Mouse (Mus musculus): ENCODE measurements around the gene Minpp1. TPM values are rescaled to one million over a fixed set of nuclear protein-coding genes. Genes with fewer than 3 reads are reported as not detected.

The Minpp1 gene
- polyA plus RNA-seq, 1 experiment from 2014 or later: 70.4 TPM

DNA sequence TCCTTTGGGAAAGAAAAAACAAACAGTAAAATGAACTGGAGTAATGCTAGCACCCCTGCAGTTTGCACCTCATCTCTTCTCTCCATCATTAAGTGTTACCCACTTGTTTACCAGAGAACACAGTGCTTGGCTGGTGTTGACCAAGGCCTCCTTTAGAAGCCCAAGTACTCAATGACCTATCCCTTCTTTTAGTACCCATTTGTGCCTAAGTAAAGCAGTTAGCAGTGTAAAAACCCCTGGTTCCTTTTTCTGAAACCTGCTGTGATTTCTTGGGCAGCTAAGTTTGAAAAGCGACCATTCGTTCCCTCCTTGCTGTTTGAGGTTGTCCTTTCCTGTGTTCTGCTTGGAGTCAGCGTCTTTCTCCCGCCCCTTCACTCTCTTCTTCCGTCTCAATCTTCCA lies 7.4 kb downstream of the Minpp1 start:
- Histone ChIP-seq H3K36me3 (peaks cover 37% of the 10 kb centered on the region), H3K4me3 (no peak overlapping the region)
- no peak for ATAC-seq (ENCODE audit: low FRiP score, low read depth)

DNA sequence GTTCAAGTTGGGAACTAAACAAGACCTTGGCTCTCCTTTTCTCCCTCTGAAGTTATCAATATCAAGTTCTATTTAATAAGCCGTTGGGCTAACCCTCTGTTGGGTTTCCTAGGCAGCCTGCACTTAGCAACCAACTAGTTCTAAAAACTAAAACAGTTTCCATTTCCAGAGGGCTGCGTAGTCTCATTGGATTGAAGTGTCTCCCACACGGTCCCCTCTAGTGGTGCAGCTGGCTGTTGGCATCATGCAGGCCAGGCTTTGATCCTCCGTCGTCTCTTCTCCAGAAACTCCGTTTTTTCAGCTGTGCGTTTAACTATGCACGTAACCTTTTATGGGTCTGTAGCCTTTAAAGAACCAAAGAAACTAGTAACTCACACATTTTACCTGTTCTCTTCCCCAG lies 7.9 kb downstream of the Minpp1 start:
- H3K9ac ChIP-seq (replicated peaks): no peak overlapping the region
- 87% methylated on average over 8 of the region's 8 CpGs for WGBS
- H3K4me1 ChIP-seq: peaks cover under 1% of the 10 kb centered on the region; the same call in 1 of the 2 replicates
- H3K27me3 ChIP-seq: no peaks in the 10 kb centered on the region
- no peaks in the 10 kb centered on the region for H3K9me3 ChIP-seq
- H3K4me2 ChIP-seq (replicated peaks): no peak overlapping the region
- no peak overlapping the region for H3K4me3 ChIP-seq
- peaks cover 42% of the 10 kb centered on the region for H3K36me3 ChIP-seq
- no peak for ATAC-seq (ENCODE audit: low FRiP score, low read depth)
- H3K27ac ChIP-seq (replicated peaks): no peak overlapping the region

More for the DNA sequence above, 7.4 kb downstream of the Minpp1 start:
- H3K27me3 ChIP-seq: no peaks in the 10 kb centered on the region
- peaks cover 4% of the 10 kb centered on the region; the same call in 1 of the 2 replicates for H3K4me1 ChIP-seq
- H3K9me3 ChIP-seq: no peaks in the 10 kb centered on the region
- H3K9ac ChIP-seq (replicated peaks): no peak overlapping the region
- H3K4me2 ChIP-seq (replicated peaks): no peak overlapping the region
- WGBS: 90% methylated on average over 5 of the region's 5 CpGs
- no peak overlapping the region for H3K27ac ChIP-seq (replicated peaks)

DNA sequence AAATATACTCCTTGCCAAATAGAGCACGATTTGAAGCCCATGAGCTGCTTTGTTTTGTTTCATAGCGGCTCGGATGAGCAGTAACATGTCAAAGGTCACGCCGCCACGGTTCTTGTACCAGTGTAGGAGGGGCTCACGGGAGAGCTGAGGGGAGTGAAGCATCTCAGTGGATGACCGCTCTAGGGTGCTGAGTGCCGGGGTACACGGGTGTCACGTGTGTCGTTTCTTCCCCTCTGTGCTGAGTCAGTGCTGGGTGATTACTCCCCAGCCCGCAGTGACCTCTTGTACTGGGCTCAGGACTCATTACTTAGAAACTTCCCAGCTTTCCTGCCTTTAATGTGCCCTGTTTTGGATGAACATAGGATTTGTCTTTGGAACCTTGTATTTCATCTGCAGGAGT lies 9.0 kb downstream of the Minpp1 start:
- H3K27me3 ChIP-seq: no peaks in the 10 kb centered on the region
- H3K36me3 ChIP-seq: peaks cover 49% of the 10 kb centered on the region
- no peak overlapping the region for H3K4me2 ChIP-seq (replicated peaks)
- no peaks in the 10 kb centered on the region for H3K4me1 ChIP-seq
- ATAC-seq (ENCODE audit: low FRiP score, low read depth): no peak
- H3K9ac ChIP-seq (replicated peaks): no peak overlapping the region
- no peaks in the 10 kb centered on the region for H3K9me3 ChIP-seq
- H3K27ac ChIP-seq (replicated peaks): no peak overlapping the region
- WGBS: 88% methylated on average over 13 of the region's 13 CpGs
- H3K4me3 ChIP-seq: no peak overlapping the region

DNA sequence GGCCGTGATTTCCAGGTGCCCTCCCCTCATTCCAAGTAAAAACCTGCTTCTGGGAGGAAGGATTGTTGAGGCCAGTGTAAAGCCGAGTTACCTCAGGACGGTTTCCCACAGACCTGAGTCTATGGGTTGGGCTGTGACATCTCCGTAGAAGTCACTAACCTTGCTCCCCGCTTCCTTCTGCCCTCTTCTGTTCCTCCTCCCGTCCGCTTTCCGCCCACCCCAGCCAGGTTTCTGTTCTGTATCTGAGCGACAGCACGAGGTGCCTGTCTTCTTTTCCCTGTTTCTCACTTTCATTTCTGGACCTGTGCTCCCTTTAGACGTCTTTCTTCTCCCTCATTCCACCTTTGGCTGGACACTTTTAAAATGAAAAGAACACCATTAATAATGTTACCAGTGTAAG lies 9.5 kb downstream of the Minpp1 start:
- H3K4me2 ChIP-seq (replicated peaks): no peak overlapping the region
- H3K4me3 ChIP-seq: no peak overlapping the region
- no peak overlapping the region for H3K9ac ChIP-seq (replicated peaks)
- no peak overlapping the region for H3K27ac ChIP-seq (replicated peaks)
- no peaks in the 10 kb centered on the region for H3K27me3 ChIP-seq
- H3K36me3 ChIP-seq: peaks cover 49% of the 10 kb centered on the region
- H3K4me1 ChIP-seq: no peaks in the 10 kb centered on the region
- no peak for ATAC-seq (ENCODE audit: low FRiP score, low read depth)
- 89% methylated on average over 11 of the region's 11 CpGs for WGBS
- H3K9me3 ChIP-seq: no peaks in the 10 kb centered on the region

GRCm38 (mm10) chr19:32497411-32497810 lies 11.8 kb downstream of the Minpp1 start:
- no peak for ATAC-seq (ENCODE audit: low FRiP score, low read depth)
- no peak overlapping the region for H3K4me3 ChIP-seq
- no peaks in the 10 kb centered on the region for H3K27me3 ChIP-seq
- no peak overlapping the region for H3K9ac ChIP-seq (replicated peaks)
- no peak overlapping the region for H3K4me2 ChIP-seq (replicated peaks)
- H3K9me3 ChIP-seq: no peaks in the 10 kb centered on the region
- H3K36me3 ChIP-seq: peaks cover 42% of the 10 kb centered on the region
- no peak overlapping the region for H3K27ac ChIP-seq (replicated peaks)
- WGBS: 94% methylated on average over 6 of the region's 6 CpGs
- H3K4me1 ChIP-seq: no peaks in the 10 kb centered on the region

DNA sequence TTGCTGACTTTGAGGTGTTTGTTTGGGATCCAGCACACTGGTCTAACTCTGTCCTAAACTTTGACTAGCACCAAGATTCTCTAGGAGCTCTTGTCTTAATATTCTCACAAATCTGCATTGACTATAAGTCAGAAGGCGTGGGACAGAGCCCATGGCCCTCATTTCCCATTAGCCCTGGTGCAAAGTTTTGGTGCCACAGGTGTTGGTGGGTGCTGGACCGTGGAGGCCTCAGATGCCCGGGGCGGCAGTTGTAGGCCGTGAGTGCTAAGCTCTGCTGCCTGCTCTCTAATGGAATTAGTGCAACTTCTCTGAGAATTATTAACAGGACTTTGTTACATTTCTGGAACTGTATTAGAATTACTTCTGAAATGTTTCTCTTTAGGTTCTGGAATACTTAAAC lies 12.4 kb downstream of the Minpp1 start:
- no peak for ATAC-seq (ENCODE audit: low FRiP score, low read depth)
- Histone ChIP-seq H3K27ac (replicated peaks) (no peak overlapping the region), H3K27me3 (no peaks in the 10 kb centered on the region), H3K36me3 (peaks cover 37% of the 10 kb centered on the region), H3K9me3 (no peaks in the 10 kb centered on the region), H3K9ac (replicated peaks) (no peak overlapping the region), H3K4me2 (replicated peaks) (no peak overlapping the region), H3K4me3 (no peak overlapping the region), H3K4me1 (no peaks in the 10 kb centered on the region)
- 96% methylated on average over 5 of the region's 5 CpGs for WGBS

GRCm38 (mm10) chr19:32501414-32501813 lies 15.8 kb downstream of the Minpp1 start:
- Histone ChIP-seq H3K9ac (replicated peaks) (no peak overlapping the region), H3K27ac (replicated peaks) (no peak overlapping the region), H3K36me3 (peaks cover 21% of the 10 kb centered on the region), H3K27me3 (no peaks in the 10 kb centered on the region), H3K4me2 (replicated peaks) (no peak overlapping the region), H3K4me1 (no peaks in the 10 kb centered on the region), H3K4me3 (no peak overlapping the region), H3K9me3 (no peaks in the 10 kb centered on the region)
- 83% methylated on average over 6 of the region's 6 CpGs for WGBS
- ATAC-seq (ENCODE audit: low FRiP score, low read depth): 0 out of 2 replicates have a peak, but pooled peaks have one; percentile 6

- H3K4me2 ChIP-seq (replicated peaks): no peak overlapping the region
- H3K27ac ChIP-seq (replicated peaks): no peak overlapping the region
- 86% methylated on average over 8 of the region's 8 CpGs for WGBS
- peaks cover 28% of the 10 kb centered on the region for H3K36me3 ChIP-seq
- no peaks in the 10 kb centered on the region for H3K9me3 ChIP-seq
- no peak overlapping the region for H3K9ac ChIP-seq (replicated peaks)
- ATAC-seq (ENCODE audit: low FRiP score, low read depth): no peak
- no peaks in the 10 kb centered on the region for H3K27me3 ChIP-seq
- no peaks in the 10 kb centered on the region for H3K4me1 ChIP-seq
- H3K4me3 ChIP-seq: no peak overlapping the region
These were observed 20.5 kb downstream of the Minpp1 start for GRCm38 (mm10) chr19:32506081-32506480.

GRCm38 (mm10) chr19:32506514-32506913 lies 20.9 kb downstream of the Minpp1 start:
- 97% methylated on average over 5 of the region's 5 CpGs for WGBS
- Histone ChIP-seq H3K4me3 (no peak overlapping the region), H3K4me1 (no peaks in the 10 kb centered on the region), H3K27me3 (no peaks in the 10 kb centered on the region), H3K27ac (replicated peaks) (no peak overlapping the region), H3K9ac (replicated peaks) (no peak overlapping the region), H3K36me3 (peaks cover 31% of the 10 kb centered on the region), H3K4me2 (replicated peaks) (no peak overlapping the region), H3K9me3 (no peaks in the 10 kb centered on the region)
- no peak for ATAC-seq (ENCODE audit: low FRiP score, low read depth)

DNA sequence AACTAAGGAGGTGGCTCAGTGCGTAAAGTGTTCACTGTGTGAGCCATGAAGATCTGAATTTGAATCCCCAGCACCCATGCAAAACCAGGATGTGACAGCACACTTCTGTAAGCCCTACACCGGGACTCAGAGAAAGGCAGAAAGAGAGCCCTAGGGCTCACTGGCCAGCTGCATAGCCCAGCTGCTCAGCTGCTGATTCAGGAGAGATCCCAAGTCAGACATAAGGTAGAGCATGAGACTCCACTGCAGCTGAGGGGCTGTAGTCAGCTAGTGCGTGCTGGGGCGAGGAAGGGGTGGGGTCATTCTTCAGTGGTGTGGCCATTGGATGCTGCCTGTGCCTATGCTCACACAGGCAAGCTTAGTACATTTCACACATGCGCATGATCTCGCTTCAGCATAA lies 21.5 kb downstream of the Minpp1 start:
- Histone ChIP-seq H3K9me3 (peaks cover 2% of the 10 kb centered on the region; the same call in 1 of the 2 replicates), H3K27me3 (no peaks in the 10 kb centered on the region), H3K9ac (replicated peaks) (no peak overlapping the region), H3K4me3 (no peak overlapping the region), H3K4me2 (replicated peaks) (no peak overlapping the region), H3K4me1 (no peaks in the 10 kb centered on the region), H3K27ac (replicated peaks) (no peak overlapping the region), H3K36me3 (peaks cover 35% of the 10 kb centered on the region)
- ATAC-seq (ENCODE audit: low FRiP score, low read depth): no peak
- 91% methylated on average over 6 of the region's 6 CpGs for WGBS

DNA sequence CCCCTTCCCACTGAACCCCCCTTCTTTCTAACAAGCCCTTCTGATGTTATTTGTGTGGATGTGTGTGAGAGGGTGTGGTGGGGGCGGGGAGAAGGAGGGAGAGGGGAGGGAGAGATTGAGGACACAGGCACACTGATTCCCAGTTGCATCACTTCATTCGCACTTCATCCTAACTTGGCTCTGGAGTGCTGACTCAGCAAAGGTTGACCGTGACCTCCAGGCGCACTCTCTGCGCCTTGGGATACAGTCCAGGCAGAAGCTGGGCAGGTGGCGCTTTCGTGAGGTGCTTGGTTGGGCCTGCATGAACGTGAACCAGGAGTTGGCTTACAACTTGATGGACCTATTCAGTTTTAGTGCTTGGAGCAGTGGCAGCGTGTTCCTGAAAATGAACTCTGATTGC lies 22.0 kb downstream of the Minpp1 start:
- H3K4me3 ChIP-seq: no peak overlapping the region
- no peaks in the 10 kb centered on the region for H3K27me3 ChIP-seq
- H3K36me3 ChIP-seq: peaks cover 36% of the 10 kb centered on the region
- H3K4me1 ChIP-seq: no peaks in the 10 kb centered on the region
- no peak for ATAC-seq (ENCODE audit: low FRiP score, low read depth)
- H3K4me2 ChIP-seq (replicated peaks): no peak overlapping the region
- no peak overlapping the region for H3K27ac ChIP-seq (replicated peaks)
- no peak overlapping the region for H3K9ac ChIP-seq (replicated peaks)
- 95% methylated on average over 8 of the region's 9 CpGs for WGBS
- H3K9me3 ChIP-seq: peaks cover 3% of the 10 kb centered on the region; the same call in 1 of the 2 replicates

DNA sequence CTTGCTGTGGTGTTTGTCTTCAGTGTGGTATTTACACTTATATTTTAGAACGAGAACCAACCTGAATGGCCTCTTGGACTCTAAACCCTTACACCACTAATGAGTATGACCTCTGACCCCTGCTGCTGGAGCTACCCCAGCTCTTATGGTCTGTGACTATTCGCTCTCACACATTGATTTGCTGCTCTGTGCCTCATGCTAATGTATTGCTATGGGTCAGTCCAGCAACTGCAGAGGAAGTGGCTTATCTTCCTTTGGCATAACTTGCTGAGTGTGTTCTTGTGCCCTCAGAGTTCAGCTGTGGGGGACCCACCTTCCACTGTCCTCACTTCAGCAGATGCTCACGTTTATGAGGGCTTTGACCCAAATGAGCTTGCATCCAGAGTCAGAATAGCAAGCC lies 24.7 kb downstream of the Minpp1 start:
- Histone ChIP-seq H3K9me3 (peaks cover 3% of the 10 kb centered on the region; the same call in 1 of the 2 replicates), H3K4me3 (no peak overlapping the region), H3K4me1 (no peaks in the 10 kb centered on the region), H3K9ac (replicated peaks) (no peak overlapping the region), H3K27me3 (no peaks in the 10 kb centered on the region), H3K4me2 (replicated peaks) (no peak overlapping the region), H3K36me3 (peaks cover 52% of the 10 kb centered on the region), H3K27ac (replicated peaks) (no peak overlapping the region)
- no peak for ATAC-seq (ENCODE audit: low FRiP score, low read depth)
- WGBS: 94% methylated on average over 3 of the region's 3 CpGs

- no peak overlapping the region for H3K9ac ChIP-seq (replicated peaks)
- WGBS: 94% methylated on average over 6 of the region's 6 CpGs
- peaks cover 58% of the 10 kb centered on the region for H3K36me3 ChIP-seq
These were observed 25.4 kb downstream of the Minpp1 start for GRCm38 (mm10) chr19:32510962-32511361.

More at GRCm38 (mm10) chr19:32510962-32511361, 25.4 kb downstream of the Minpp1 start:
- no peak for ATAC-seq (ENCODE audit: low FRiP score, low read depth)
- peaks cover 3% of the 10 kb centered on the region; the same call in 1 of the 2 replicates for H3K9me3 ChIP-seq
- no peaks in the 10 kb centered on the region for H3K27me3 ChIP-seq
- no peaks in the 10 kb centered on the region for H3K4me1 ChIP-seq
- H3K4me3 ChIP-seq: no peak overlapping the region
- H3K4me2 ChIP-seq (replicated peaks): no peak overlapping the region
- H3K27ac ChIP-seq (replicated peaks): no peak overlapping the region

Data from midbrain, embryonic 12.5 days (tissue).